Mouse (Mus musculus) c-Kit-negative CD71-positive TER-119-positive erythroid progenitor cells, embryonic 14.5 days (primary cell): Measurements from ENCODE around the gene Sun1.

ENCODE experiments used
- DNase-seq: peaks from one replicate; pipeline ENCODE4 v3.0.0-alpha.2; 2013; ENCODE audit warnings: low read depth, low spot score

The Sun1 gene

DNA sequence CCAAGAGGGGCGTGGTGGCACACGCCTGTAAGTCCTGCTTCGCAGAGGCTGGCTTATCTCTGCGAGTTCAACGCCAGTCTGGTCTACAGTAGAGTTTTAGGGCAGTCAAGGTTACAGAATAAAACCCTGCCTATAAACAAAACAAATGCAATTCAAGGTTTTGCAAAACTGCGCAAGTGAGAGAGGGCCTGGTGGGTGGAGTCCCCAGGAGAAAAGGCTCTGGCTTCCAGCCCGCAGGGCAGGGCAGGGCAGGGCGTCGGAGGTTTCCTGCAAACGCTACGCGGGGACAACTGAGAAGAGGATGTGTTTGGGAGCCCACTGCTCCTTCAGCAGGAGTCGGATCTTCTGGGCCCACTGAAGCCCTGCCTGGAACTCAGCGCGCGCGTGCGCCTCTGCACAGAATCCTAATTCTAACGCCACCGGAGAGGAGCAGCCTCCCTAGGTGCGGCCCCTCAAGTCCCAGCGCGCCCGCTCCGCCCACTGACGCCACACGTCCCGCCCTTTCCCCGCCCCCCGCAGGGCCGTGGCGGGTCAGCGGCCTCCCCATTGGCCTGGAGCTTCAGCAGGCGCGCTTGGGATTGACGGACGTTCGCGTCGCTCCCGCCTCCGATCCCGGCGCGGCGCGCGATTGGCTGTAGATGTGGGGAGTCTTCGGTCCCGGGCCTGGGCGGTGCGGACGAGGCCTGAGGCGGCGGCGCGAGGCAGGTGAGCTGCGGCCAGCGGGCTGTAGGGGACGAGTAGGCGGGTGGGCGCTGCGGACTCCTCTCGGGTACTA lies at the start of gene Sun1:
TSS of gene Sun1 (plus strand) at position 643 of the 775 bp plus-strand sequence.
- peak; percentile 97 for DNase-seq

DNA sequence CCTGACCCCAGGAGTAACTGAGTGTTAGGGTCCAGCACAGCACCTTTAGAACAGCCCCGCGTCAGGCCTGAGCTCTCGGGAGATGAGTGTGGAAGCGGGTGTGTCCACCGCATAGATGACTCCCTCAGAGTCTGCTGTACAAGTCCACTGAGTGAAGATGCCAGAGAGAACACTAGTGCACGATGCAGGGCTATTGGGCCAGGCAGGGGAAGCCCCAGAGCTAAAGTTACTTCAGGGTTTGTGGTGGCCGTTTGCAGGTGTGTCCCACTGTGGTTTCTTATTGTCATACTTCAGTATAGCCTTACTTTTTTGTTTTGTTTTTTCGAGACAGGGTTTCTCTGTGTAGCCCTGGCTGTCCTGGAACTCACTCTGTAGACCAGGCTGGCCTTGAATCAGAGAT lies 39.5 kb upstream of the Sun1 start:
- no peak for DNase-seq

DNA sequence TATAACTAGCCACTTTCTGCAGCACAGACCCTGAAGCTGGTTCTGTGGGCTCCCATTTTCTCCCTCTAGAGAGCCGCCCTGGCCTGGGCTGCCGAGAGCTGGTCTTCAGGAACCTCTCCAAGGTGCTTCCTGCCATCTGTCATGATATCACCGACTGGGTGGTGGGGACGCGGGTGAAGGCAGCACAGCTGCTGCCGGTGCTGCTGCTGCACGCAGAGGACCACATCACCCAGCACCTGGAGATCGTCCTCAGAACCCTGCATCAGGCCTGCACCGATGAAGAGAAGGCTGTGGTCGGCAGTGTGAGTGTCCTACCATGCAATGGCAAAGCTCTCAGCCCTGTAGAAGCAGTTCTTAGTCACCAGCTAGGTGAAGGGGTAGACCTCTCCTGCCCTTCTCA lies 38.8 kb upstream of the Sun1 start:
- no peak for DNase-seq

DNA sequence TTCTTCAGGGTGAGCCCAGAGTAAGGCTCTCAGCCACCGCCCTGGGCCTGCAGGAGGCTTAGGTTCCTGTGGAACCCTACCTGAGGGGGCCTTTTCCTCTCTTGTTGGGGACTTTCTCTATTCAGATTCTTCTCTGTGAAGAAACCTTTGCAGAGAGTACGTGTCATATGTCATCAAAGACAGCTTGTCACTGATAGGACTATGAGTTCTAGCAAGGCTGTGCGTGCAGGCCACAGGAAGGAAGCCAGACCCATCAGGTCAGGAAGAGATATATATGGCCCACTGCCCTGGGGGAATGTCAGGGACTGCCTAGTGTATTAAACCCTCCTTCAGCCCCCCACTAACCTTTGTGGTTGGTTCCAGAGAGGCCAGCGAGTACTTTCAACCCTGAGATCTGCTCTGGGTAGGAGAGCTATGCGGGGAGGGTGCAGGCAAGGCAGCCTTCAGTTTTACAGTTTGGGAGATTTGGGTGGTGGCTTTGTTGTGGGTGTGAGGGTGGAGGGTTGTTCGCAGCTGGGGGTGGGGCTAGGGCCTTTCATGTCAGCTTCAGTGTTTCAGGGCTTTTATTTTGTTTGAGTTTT lies 33.6 kb upstream of the Sun1 start:
- DNase-seq, result no peak

DNA sequence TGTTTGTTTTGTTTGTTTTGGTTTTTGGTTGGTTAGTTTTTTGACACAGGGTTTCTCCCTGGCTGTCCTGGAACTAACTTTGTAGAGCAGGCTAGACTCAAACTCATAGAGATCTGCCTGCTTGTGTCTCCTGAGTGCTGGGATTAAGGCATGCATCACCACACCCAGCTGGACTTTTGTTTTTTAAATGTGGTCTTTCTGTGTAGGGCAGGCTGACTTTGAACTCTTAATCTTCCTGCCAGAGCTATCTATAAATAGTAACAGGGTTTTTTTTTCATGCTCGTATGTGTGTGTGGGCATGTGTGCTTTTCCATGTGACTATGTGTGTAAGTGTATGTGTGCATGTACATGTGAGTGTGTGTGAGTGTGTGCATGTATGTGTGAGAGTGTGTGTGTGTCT lies 32.9 kb upstream of the Sun1 start:
- DNase-seq, result no peak

DNA sequence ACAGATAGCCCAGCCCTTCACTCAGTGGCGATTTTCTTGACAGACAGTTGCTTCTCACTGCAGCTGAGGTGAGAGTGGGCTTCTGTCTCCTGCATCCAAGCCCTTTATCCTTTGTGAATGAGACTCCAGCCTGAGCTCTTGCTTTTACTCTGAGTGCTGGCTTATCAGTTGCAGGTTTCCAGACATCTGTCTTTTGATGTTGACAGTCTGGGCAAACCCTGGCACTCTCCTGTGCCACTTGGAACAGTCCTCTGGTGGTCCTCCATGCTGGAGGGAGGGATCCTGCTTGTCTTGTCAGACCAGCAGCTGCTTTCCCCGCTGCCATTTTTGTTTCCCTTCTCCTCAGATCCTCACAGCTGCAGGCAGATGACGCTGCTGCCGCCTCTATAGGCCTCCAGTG lies 28.5 kb upstream of the Sun1 start:
- DNase-seq, result no peak

DNA sequence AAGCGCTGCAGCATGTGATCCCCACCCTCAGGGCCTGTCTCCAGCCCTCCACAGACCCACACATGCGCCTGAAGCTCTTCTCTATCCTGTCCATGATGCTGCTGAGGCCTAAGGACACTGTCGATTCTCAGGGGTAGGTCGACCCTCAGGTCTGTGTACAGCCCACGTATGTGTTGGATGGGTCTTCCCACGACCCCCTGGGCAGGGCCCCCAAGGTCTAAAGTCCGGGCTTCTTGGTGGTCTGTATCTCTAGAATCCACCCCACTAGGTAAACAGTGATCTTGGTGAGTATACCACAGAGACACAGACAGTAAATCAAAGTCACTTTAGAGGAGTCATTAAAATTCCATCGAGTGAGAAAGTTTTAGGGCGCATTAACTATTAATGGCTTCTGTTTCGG lies 26.3 kb upstream of the Sun1 start:
- no peak for DNase-seq

DNA sequence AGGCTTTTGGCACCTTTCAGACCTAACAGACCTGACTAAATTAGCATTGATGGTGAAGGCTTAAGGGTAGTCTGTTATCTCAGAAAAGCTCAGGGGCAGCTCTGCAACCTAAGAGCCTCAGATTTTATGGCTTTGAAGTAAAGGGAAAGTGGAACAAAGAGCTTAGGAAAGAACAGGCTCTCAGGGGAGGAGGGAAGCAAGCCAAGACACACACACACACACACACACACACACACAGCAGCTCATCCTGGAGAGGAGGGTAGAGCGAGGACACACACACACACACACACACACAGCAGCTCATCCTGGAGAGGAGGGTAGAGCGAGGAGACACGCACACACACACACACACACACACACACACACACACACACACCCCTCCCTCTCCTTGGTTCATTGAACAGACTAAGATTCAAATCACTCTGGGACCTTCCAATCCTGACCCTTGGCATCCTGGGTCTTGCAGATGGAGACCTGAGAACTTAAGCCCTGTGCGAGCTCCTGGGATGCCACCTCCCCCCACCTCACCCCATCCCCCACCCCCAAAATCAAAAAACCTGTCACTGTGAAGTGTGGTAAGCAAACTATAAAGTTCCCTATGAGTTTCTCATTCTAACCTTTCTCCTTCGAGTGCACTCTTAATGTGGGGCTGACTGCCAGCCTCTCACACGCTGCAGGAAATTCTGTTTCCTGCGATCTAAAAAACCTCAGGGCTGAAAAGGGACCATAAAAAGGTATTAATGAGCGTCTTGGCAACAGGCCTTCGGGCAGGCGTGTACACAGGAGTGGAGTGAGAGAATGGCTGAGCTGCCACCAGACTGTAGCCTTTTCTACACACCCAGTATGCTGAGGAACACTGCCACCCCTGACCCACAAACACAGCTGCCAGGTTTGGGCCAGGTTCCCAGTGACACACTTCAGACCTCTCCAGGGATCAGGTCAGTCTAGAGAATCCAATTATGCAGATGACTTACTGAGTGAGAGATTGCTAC lies 25.6 kb upstream of the Sun1 start:
- no peak for DNase-seq

DNA sequence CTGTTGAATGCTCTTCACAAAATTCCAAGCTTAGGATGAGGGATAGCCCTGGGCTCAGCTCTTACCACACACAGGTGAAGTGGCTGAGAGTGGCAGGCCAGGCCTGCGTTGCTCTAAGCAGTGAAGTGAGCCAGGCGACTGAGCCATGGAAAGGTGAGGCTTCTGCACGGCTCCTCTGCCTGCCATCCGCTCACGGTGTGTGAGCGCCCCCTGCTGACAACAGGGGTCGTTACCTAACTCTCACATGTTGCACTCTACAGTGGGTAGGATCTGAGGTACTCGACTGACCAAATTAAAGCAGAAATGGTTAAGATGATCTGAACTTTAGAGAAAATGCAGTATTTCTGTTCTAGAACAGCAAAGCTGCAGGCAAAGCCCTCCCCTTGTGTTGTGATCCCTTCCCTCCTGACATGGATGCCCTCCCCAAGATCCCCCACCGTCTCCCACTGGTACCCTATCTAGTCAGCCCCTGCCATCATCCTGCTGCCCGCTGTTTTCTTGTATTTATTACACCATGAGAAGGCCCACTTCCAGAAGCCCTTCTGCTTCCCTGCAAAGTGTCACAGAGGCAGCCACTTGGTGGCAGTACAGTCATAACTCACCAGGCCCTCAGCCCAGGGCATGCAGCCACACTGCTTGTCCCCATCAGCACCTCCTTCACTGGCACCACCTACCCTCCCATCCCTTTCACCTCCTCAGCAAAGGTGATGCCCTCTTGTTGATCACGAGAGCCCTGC lies 21.4 kb upstream of the Sun1 start:
- DNase-seq, result peak; percentile 58

DNA sequence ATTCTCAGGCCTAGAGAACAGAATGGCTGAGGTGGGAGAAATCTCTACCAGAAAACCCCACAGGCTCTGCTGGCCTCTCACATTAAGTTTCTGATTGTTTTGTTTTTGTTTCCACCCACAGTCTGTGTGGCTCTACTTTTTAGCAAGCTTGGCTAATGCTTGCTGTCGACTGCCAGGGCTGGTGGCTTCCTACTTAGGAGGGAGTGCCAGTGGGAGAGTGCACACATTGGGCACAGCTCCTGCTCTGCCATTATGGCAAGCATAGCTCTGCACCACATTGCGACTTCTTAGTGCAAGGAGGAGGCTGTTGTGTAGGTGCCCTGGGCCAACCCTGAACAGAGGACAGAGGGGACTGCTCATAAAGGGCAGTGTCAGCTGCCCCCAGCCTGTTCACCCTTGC lies 17.3 kb upstream of the Sun1 start:
- DNase-seq, result no peak

DNA sequence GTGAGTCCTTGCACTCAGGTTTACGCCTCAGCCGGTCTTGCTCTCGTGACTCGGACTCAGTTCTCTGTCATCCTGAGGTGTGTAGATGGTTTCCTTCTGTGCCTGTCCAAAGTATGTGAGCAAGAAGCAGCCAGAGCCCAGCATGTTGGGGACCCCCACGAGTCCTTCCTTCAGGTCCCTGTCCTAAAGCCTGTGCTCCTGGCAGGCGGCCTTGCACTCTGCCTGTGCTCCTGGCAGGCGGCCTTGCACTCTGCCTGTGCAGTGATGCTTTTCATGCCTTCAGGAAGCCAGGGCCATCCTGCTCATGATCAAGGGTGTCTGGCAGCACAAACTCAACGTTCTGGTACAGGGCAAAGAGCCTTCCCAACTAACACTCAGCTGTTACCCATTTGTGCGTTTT lies 16.8 kb upstream of the Sun1 start:
- no peak for DNase-seq

DNA sequence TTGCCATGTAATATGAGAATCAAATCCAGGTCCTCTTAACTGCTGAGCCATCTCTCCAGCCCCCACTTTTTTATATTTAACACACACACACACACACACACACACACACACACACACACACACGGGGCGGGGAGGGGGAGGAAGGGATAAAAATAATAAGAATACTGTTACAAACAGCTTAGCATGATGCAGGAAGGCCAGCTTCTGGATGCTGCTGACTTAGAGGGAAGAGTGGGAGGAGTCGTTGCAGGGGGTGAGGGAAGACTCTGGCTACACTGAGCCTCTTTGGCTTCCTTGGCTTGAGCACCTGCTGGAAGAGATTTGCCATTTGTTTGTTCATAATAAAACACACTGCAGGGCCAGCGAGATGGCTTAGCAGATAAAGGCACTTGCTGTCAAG lies 15.5 kb upstream of the Sun1 start:
- DNase-seq, result no peak

DNA sequence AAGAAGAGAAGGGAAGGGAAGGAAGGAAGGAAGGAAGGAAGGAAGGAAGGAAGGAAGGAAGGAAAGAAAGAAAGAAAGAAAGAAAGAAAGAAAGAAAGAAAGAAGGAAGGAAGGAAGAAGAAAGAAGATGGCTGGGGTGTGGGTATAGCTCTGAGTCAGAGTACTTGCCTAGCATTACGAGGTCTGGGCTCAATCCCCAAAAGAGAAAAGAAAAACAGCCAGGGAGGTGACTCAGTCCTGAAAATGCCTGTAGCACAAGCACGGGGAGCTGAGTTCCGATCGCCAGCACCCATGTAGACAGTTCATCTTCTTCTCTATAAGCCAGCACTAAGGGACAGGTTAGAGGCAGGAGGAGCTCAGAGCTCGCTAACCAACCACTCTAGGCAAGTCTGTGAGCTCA lies 10.7 kb upstream of the Sun1 start:
- no peak for DNase-seq

DNA sequence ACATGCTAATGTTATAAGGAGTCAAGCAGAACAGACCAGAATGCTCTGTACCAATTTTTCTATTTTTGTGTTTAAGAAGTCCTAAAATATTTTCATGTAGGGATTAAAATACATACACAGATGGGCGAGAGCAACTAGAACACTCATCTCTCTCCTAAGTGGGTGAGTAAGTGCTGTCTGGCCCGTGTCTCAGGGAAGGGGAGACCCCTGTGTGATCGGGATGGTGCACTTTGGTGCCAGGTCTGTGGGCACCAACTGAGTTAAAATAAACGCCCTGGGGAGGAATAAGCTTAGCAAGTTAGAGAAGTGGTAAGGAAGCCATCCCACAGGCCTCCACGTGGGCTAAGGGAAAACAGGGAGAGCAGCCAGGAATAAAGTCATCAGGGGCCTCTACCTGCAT lies 9.5 kb upstream of the Sun1 start:
- no peak for DNase-seq

DNA sequence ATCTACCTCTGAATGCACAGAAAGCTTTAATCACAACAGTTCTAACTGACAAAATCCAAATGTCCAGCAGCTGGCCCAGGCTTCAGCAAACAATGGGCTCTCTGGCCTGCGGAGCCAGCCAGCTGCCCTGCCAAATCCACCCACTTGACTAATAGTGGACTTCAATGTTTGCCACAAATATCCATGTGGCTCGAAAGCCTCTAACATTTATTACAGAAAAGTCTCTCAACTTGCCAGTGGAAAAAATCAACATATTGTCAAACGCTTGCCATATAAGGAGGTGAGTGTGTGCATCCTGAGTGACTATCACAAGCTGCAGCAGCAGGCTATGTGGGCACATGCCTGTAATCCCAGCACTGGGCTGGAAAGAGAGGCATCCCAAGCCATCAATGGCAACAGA lies 1.7 kb upstream of the Sun1 start:
- no peak for DNase-seq

DNA sequence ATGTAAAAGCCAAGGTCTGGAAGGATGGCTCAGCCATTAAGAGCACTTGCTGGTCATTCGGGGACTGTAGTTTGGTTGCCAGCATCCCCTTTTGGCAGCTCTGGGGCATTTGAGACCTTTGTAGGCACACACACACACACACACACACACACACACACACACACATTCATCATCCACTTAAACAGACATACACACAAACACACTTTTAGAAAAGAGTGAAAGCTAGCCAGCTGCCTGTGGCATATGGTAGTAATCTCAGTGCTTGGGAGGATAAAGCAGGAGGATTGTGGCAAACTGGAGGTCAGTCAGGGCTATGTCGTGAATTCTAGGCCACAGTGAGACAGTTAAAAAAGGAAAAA lies 822 bp upstream of the Sun1 start:
- no peak for DNase-seq

DNA sequence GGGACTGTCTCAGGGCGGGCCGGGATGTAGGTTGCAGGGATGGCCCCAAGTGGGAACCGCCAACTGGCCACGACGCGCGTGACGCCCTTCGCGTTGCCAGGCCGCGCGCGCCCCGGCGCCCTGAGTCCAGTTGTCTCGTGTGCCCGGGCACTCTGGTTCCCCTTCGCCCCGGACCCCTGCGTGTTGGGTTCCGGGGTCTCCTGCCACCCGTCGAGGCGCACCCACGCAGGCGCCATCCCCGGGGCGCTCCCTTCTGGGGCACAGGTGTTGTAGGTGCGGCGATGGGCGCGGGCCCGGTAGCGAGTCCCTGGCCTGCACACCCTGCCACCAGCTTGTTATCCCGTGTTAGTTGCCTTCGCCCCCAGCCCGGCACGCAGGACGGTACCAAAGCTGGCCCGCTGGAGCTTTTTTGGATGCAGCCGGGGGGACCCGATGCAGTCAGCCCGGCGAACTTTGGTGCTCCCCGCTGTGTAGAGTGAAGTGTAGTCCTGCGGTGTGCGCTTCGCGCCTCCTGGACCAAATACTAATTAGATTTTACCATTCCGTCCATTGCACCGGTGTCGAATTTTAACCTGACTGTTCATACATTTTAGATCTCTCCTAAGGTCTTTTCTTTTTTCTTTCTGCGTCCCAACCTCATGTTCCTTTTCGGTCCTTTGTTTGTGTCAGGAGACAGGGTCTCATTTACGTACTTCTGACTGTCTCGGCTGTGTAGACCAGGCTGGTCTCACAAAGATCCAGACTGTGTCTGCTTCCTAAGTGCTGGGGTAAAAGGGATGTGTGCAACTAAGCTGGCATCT lies 533 bp downstream of the Sun1 start:
- no peak for DNase-seq

DNA sequence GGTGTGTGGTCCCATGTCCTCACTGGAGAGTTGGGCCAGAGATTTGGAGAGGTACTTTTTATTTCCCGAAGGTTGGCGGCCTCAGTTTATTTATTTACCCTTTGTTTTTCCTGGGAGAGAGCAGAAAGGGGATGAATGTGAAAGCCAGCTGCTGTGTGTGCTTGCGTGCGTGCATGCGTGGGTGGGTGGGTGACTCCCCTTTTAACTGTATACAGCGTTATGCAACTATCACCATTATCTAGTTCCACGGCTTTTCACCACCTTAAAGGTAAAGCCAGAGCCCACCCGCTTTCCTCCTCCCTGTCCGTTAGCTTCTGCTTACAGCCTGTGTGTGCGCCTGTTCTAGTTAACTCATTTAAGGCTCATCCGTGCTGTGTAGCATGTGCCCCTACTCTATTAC lies 1.7 kb downstream of the Sun1 start:
- DNase-seq, result no peak

DNA sequence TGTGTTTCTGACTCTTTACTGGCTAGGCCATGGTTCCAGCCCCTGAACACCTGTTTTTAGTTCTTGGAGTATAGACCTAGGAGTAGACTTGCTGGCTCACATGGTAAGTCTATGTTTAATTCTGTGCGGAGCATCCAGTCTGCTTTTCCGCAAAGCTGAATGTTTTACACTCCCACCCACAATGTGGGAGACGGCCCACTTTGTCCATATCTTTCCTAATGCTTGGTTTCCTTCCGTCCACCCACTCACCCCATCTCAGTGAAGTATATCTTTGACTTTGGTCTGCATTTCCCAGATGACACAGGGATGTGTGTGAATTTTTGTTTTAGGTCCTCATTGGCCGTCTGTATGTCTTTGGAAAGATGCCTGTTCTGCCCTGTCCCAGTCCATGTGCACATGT lies 2.9 kb downstream of the Sun1 start:
- no peak for DNase-seq

DNA sequence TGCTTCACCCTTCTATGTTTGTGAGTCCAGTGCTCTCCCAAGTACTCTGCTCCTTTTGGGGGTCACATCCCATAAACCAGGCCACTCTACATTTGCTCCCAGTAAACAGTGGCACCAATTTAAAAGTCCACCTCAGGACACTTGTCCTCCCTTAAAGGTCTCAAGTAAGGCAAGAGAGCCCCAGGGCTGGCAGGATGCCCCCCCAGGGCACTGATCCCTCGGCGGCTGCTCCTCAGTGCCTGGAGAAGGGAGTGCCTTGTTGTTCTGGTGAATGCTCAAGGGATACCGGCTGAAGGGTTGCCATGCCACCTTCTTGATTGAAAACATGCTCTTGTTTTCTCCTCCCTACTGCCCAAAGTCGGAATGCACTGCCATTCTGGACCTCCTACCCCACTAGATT lies 5.6 kb downstream of the Sun1 start:
- DNase-seq, result no peak

DNA sequence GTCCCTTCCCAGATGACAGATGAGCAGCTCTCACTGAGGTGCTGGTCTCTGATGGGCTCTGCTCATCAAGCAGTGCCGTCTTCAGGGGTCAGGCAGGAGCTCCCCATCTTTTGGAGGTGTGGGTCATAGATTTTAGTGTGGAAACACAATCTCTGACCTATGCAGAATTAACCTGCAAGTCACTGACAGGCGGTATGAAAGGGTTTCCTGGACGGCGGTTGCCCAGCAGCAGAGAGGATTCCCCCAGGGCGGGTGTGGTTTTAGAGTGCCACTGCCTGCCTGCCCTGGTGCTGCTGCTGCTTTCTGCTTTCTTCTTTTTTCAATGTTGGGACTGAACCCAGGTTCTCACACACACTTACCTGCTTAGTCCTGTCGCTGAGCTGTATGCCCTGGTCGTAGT lies 6.1 kb downstream of the Sun1 start:
- DNase-seq, result no peak
